Mouse (Mus musculus): ENCODE data around the gene Gjc1. TPM values are rescaled to one million over a fixed set of nuclear protein-coding genes. Genes with fewer than 3 reads are reported as not detected.

Gene Gjc1
- polyA plus RNA-seq, 1 experiment from 2014 or later: 37.0 TPM

- H3K27me3 ChIP-seq (replicated peaks; ENCODE audit: insufficient read depth, low read length): no peaks in the 10 kb centered on the region
- no peak overlapping the region for H3K9ac ChIP-seq (replicated peaks; ENCODE audit: low read depth)
- no peak overlapping the region for H3K4me3 ChIP-seq (ENCODE audit: low read depth, low read length)
- no peak overlapping the region for H3K4me2 ChIP-seq (replicated peaks; ENCODE audit: low read depth, low read length)
- H3K36me3 ChIP-seq (ENCODE audit: insufficient read depth, low read length): no peaks in the 10 kb centered on the region
- no peaks in the 10 kb centered on the region for H3K9me3 ChIP-seq (ENCODE audit: low read length)
- no peak for TF ChIP-seq CTCF (IDR thresholded peaks at IDR 0.05)
- no peak for TF ChIP-seq EP300 (IDR thresholded peaks at IDR 0.05)
- 26% methylated on average over 15 of the region's 16 CpGs for WGBS
- DNase-seq (ENCODE audit: low spot score): no peak
- no peak overlapping the region for H3K27ac ChIP-seq (ENCODE audit: low read length)
- H3K4me1 ChIP-seq (ENCODE audit: insufficient read depth, low read depth, low read length): no peaks in the 10 kb centered on the region; the same call in 1 of the 2 replicates
- ATAC-seq: no peak
Observed at GRCm38 (mm10) chr11:102771916-102772714, 47.4 kb downstream of the Gjc1 start.

GRCm38 (mm10) chr11:102770662-102771435 is 48.7 kb downstream of the Gjc1 start:
- no peaks in the 10 kb centered on the region for H3K36me3 ChIP-seq (ENCODE audit: insufficient read depth, low read length)
- H3K4me2 ChIP-seq (replicated peaks; ENCODE audit: low read depth, low read length): no peak overlapping the region
- no peak overlapping the region for H3K4me3 ChIP-seq (ENCODE audit: low read depth, low read length)
- no peak overlapping the region for H3K9ac ChIP-seq (replicated peaks; ENCODE audit: low read depth)
- ATAC-seq (no peak), DNase-seq (ENCODE audit: low spot score) (no peak)
- H3K4me1 ChIP-seq (ENCODE audit: insufficient read depth, low read depth, low read length): no peaks in the 10 kb centered on the region; the same call in 1 of the 2 replicates
- H3K27ac ChIP-seq (ENCODE audit: low read length): no peak overlapping the region
- TF ChIP-seq CTCF (IDR thresholded peaks at IDR 0.05): no peak
- WGBS: 37% methylated on average over 15 of the region's 15 CpGs
- H3K27me3 ChIP-seq (replicated peaks; ENCODE audit: insufficient read depth, low read length): no peaks in the 10 kb centered on the region
- no peaks in the 10 kb centered on the region for H3K9me3 ChIP-seq (ENCODE audit: low read length)

GRCm38 (mm10) chr11:102769993-102770661 is 49.4 kb downstream of the Gjc1 start:
- no peak for DNase-seq (ENCODE audit: low spot score)
- Histone ChIP-seq H3K27me3 (replicated peaks; ENCODE audit: insufficient read depth, low read length) (no peaks in the 10 kb centered on the region), H3K9ac (replicated peaks; ENCODE audit: low read depth) (no peak overlapping the region), H3K4me1 (ENCODE audit: insufficient read depth, low read depth, low read length) (no peaks in the 10 kb centered on the region; the same call in 1 of the 2 replicates), H3K4me2 (replicated peaks; ENCODE audit: low read depth, low read length) (no peak overlapping the region), H3K4me3 (ENCODE audit: low read depth, low read length) (no peak overlapping the region), H3K9me3 (ENCODE audit: low read length) (no peaks in the 10 kb centered on the region), H3K36me3 (ENCODE audit: insufficient read depth, low read length) (no peaks in the 10 kb centered on the region), H3K27ac (ENCODE audit: low read length) (no peak overlapping the region)
- WGBS: 63% methylated on average over 12 of the region's 12 CpGs
- no peak for ATAC-seq
- TF ChIP-seq EP300 (IDR thresholded peaks at IDR 0.05): no peak
- no peak for TF ChIP-seq CTCF (IDR thresholded peaks at IDR 0.05)

DNA sequence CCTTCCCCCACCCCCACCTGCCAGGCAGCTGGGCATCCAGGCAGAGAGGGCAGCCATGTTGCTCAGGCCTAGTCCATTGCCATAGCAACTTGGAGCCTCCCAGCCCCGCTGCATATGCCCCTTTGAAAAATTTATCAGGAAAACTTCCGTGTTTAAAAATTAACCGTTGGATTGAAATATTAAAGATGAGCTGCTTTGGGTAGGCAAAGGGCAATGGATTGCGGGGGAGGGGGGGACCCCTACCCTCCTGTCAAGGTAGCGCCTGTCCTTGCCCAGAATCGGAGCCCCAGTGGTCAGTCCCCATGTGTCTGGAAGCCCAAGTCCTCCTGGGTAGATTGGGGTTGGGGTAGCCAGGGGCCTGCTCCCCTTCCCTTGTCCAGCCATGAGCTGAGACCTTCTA is 50.4 kb downstream of the Gjc1 start:
- Histone ChIP-seq H3K36me3 (ENCODE audit: insufficient read depth, low read length) (no peaks in the 10 kb centered on the region), H3K4me2 (replicated peaks; ENCODE audit: low read depth, low read length) (no peak overlapping the region), H3K9me3 (ENCODE audit: low read length) (no peaks in the 10 kb centered on the region), H3K4me3 (ENCODE audit: low read depth, low read length) (no peak overlapping the region), H3K4me1 (ENCODE audit: insufficient read depth, low read depth, low read length) (no peaks in the 10 kb centered on the region), H3K27ac (ENCODE audit: low read length) (no peak overlapping the region), H3K27me3 (replicated peaks; ENCODE audit: insufficient read depth, low read length) (no peaks in the 10 kb centered on the region), H3K9ac (replicated peaks; ENCODE audit: low read depth) (no peak overlapping the region)
- no peak for TF ChIP-seq EP300 (IDR thresholded peaks at IDR 0.05)
- TF ChIP-seq CTCF (IDR thresholded peaks at IDR 0.05): no peak
- ATAC-seq (no peak), DNase-seq (ENCODE audit: low spot score) (no peak)
- WGBS: 72% methylated on average over 6 of the region's 6 CpGs

GRCm38 (mm10) chr11:102767055-102767670 is 52.3 kb downstream of the Gjc1 start:
- no peaks in the 10 kb centered on the region for H3K27me3 ChIP-seq (replicated peaks; ENCODE audit: insufficient read depth, low read length)
- no peak overlapping the region for H3K4me3 ChIP-seq (ENCODE audit: low read depth, low read length)
- DNase-seq (ENCODE audit: low spot score) (no peak), ATAC-seq (no peak)
- H3K27ac ChIP-seq (ENCODE audit: low read length): no peak overlapping the region
- no peaks in the 10 kb centered on the region for H3K9me3 ChIP-seq (ENCODE audit: low read length)
- TF ChIP-seq CTCF (IDR thresholded peaks at IDR 0.05) (no peak), EP300 (IDR thresholded peaks at IDR 0.05) (no peak)
- WGBS: 64% methylated on average over 5 of the region's 6 CpGs
- H3K9ac ChIP-seq (replicated peaks; ENCODE audit: low read depth): no peak overlapping the region
- H3K36me3 ChIP-seq (ENCODE audit: insufficient read depth, low read length): no peaks in the 10 kb centered on the region
- H3K4me1 ChIP-seq (ENCODE audit: insufficient read depth, low read depth, low read length): no peaks in the 10 kb centered on the region
- H3K4me2 ChIP-seq (replicated peaks; ENCODE audit: low read depth, low read length): no peak overlapping the region

- 70% methylated on average over 5 of the region's 5 CpGs for WGBS
- DNase-seq (ENCODE audit: low spot score): no peak
Observed at GRCm38 (mm10) chr11:102765416-102765815, 54.1 kb downstream of the Gjc1 start.

More at GRCm38 (mm10) chr11:102765416-102765815, 54.1 kb downstream of the Gjc1 start:
- Histone ChIP-seq H3K36me3 (ENCODE audit: insufficient read depth, low read length) (no peaks in the 10 kb centered on the region), H3K4me3 (ENCODE audit: low read depth, low read length) (no peak overlapping the region), H3K27me3 (replicated peaks; ENCODE audit: insufficient read depth, low read length) (0 out of 2 replicates have a peak, but pooled peaks cover under 1% of the 10 kb centered on the region), H3K4me1 (ENCODE audit: insufficient read depth, low read depth, low read length) (no peaks in the 10 kb centered on the region), H3K4me2 (replicated peaks; ENCODE audit: low read depth, low read length) (no peak overlapping the region), H3K9me3 (ENCODE audit: low read length) (no peaks in the 10 kb centered on the region), H3K9ac (replicated peaks; ENCODE audit: low read depth) (no peak overlapping the region), H3K27ac (ENCODE audit: low read length) (no peak overlapping the region)
- no peak for ATAC-seq
- TF ChIP-seq EP300 (IDR thresholded peaks at IDR 0.05): no peak
- TF ChIP-seq CTCF (IDR thresholded peaks at IDR 0.05): no peak
